Mouse (Mus musculus) heart, postnatal 36 days (tissue): ENCODE data around the gene Slc8a1. TPM values are rescaled to one million over a fixed set of nuclear protein-coding genes. Genes with fewer than 3 reads are reported as not detected.
A peak's percentile ranks its signal among the peaks of the same experiment; 100 is the strongest.

Experiments
- DNase-seq, 2 experiments: peaks; one replicate each; pipeline ENCODE4 v3.0.0; 2021 to 2022
- intact Hi-C: fragments of 180-260 bp; cut with DNase I; formaldehyde crosslinking; loops from one replicate; pipeline ENCODE4 v1.15.1; 2025
- total RNA-seq, 2 experiments: library from RNA; stranded (reverse); gene quantifications; 2 replicates each; pipeline ENCODE4 v1.2.3; 2021

The Slc8a1 gene
- total RNA-seq, 2 experiments from 2014 or later = 392 to 411 TPM

GRCm38 (mm10) chr17:81579728-81580425, 158.3 kb downstream of the Slc8a1 start:
- DNase-seq = peak; percentile 11 to 38
- intact Hi-C loops = no loop called here

GRCm38 (mm10) chr17:81576893-81577292, 161.3 kb downstream of the Slc8a1 start:
- no peak for DNase-seq
- intact Hi-C loops = no loop called here

GRCm38 (mm10) chr17:81565634-81566372, 172.4 kb downstream of the Slc8a1 start:
- intact Hi-C loops = no loop called here
- DNase-seq = no peak

- intact Hi-C loops = no loop called here
- no peak for DNase-seq
Observed at GRCm38 (mm10) chr17:81554052-81554734, 184.0 kb downstream of the Slc8a1 start.

- no peak for DNase-seq
- intact Hi-C loops = no loop called here
Observed at GRCm38 (mm10) chr17:81551856-81552635, 186.1 kb downstream of the Slc8a1 start.

- intact Hi-C loops = no loop called here
Observed at GRCm38 (mm10) chr17:81550864-81551263, 187.3 kb downstream of the Slc8a1 start.

GRCm38 (mm10) chr17:81548016-81548415, 190.2 kb downstream of the Slc8a1 start:
- intact Hi-C loops = no loop called here
- no peak for DNase-seq

More at GRCm38 (mm10) chr17:81550864-81551263, 187.3 kb downstream of the Slc8a1 start:
- no peak for DNase-seq

DNA sequence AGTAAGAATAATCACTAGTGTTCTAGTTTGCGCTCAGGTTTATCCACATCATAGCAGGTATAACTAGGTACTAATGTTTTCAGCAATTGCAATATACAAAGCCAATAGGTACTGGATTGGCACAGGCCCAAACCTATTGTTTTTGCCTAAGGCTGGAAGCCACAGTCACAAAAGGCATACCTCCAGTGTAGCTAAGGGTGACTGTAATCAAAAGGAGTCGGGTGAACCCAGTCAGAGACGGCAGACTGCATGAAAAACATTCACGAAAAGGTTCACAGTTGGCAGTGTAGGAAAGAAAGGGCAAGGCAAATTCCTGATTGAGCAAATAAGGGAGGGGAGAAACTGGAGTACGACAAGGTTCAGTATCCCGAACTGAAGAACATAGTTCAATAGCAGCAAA, 191.7 kb downstream of the Slc8a1 start:
- intact Hi-C loops = no loop called here

DNA sequence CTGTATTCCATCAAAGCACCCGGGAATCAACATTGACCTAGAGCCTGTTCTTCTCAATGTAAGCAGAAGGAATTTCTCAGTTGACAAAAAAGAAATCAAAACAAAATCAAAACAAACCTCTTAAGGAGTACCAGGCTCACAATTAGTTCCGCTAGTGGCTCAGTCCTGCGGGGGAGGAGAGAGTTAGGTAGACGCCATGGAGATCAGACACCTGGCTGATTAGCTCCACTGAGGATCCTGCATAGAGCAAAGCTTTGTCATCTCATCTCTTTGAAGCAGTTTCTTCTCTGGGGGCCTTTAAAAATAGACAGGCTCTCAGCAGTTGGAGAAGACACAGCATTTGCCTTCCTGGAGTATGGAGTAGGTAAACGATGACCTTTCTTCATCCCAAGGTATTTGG, 192.2 kb downstream of the Slc8a1 start:
- intact Hi-C loops = no loop called here
- no peak for DNase-seq

More for the DNA sequence above, 191.7 kb downstream of the Slc8a1 start:
- DNase-seq = no peak

GRCm38 (mm10) chr17:81544926-81545325, 193.3 kb downstream of the Slc8a1 start:
- intact Hi-C loops = no loop called here
- DNase-seq = no peak

- peak; percentile 38 to 49 for DNase-seq
- intact Hi-C loops = no loop called here
Observed at GRCm38 (mm10) chr17:81542313-81543185, 195.6 kb downstream of the Slc8a1 start.

DNA sequence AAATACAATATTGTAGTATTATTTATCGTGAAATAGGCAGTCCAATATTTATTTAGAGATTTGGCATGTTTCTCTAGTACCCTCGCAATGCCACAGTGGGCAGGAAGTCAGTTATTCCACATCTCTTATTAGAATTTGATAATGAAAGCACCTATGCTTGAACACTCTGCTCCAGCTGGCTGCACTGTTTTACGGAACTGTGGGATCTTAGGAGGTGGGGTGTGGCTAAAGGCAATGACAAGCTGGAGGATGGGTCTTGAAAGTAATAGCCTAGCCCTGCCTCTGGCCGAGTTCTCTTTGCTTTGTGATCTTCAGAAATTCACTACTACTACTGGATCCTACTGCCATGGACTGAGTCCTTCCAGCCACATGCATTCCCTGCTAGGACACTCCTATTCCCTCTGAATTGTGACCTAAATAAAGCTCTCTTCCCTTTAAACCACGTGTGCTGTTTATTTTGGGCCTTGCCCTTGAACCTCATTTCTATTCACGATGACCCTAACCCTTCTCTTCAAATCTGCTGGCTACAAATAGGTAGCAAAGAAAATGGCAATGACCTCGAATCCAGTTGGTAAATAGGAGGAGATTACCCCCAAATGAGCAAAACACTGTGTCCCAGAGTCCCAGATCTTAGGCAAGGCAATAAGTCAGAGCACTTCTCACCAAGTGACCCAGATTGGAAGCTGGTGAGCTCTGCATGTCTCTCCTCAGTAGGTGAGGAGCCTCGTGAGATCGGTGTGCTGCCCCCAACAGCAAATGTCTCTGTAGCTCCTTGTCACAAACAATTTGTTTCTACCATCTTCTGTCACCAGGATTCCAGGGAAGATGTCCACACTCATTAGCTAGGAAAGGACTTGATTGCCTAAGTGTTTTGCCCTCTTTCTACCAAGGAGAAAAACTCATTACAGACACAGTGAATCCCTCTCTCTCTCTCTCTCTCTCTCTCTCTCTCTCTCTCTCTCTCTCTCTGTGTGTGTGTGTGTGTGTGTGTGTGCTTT, 199.7 kb downstream of the Slc8a1 start:
- DNase-seq = no peak
- intact Hi-C loops = no loop called here

- no peak for DNase-seq
- intact Hi-C loops = no loop called here
Observed at GRCm38 (mm10) chr17:81536093-81536492, 202.1 kb downstream of the Slc8a1 start.

- intact Hi-C loops = no loop called here
- DNase-seq = no peak
Observed at GRCm38 (mm10) chr17:81529849-81530248, 208.3 kb downstream of the Slc8a1 start.

- DNase-seq = no peak
- intact Hi-C loops = no loop called here
Observed at GRCm38 (mm10) chr17:81528940-81529339, 209.2 kb downstream of the Slc8a1 start.

DNA sequence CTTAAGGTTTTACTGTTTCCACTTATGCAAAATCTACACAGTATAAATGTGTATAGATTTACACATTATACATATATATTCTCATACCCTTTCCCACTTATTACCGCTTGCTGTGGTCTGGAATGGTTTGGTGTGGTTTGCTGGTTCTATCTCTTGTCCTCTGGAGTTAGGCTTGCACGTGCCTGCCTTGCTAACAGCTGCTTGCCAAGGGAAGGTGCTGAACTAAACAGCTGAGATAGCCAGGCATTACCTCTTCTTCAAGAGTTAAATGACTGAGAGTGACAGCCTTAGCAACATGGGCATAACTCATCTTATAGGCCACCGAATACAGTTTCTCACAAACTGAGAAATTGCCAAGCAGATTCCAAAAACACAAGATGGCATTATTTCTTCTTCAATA, 211.7 kb downstream of the Slc8a1 start:
- no peak for DNase-seq
- intact Hi-C loops = no loop called here

DNA sequence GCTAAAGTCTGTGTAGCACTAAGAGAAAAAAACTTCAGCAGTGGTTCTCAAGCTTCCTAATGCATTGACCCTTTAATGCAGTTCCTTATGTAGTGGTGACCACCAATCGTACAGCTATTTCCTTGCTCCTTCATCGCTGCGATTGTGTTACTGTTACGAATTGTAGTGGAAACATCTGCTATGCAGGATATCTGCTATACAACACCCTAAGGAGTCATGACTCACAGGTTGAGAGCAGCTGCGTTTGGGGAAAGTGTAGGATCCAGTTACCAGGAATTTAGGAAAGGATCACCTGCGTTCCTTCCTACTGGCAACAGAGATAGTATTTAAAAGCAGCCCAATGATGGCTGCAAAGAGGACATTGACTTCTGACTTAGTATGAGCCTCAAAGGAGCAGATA, 213.4 kb downstream of the Slc8a1 start:
- intact Hi-C loops = no loop called here
- no peak for DNase-seq

GRCm38 (mm10) chr17:81523943-81524342, 214.2 kb downstream of the Slc8a1 start:
- intact Hi-C loops = no loop called here
- DNase-seq = no peak
